Mouse (Mus musculus): ENCODE results near the gene Casc1. TPM values are rescaled to one million over a fixed set of nuclear protein-coding genes. Genes with fewer than 3 reads are reported as not detected.

The Casc1 gene
- polyA plus RNA-seq (2014; fragmentation: Nextera tagmentation; extraction: Ambion mirVana): 0.13 TPM in 2 replicates

GRCm38 (mm10) chr6:145210816-145211338, at the start of gene Casc1, which contains the start of gene Etfrf1:
TSS of gene Casc1 (minus strand) at chr6:145211005.
TSS of gene Etfrf1 (plus strand) at chr6:145211134.
- DNase-seq (ENCODE audit: low spot score): peak; percentile 100
- peak within 1 kb of the TSS; percentile 56 for H3K4me3 ChIP-seq (ENCODE audit: low read depth, low read length)
- H3K4me2 ChIP-seq (ENCODE audit: low read depth, low read length): peak within 1 kb of the TSS; percentile 57
- WGBS: under 1% methylated on average over 36 of the region's 36 CpGs
- peak; percentile 99 for ATAC-seq (replicated peaks; ENCODE audit: insufficient number of reproducible peaks, low FRiP score, low TSS enrichment, low read depth)
- no peaks in the 10 kb centered on the region for H3K4me1 ChIP-seq (ENCODE audit: control insufficient read depth, insufficient read depth, low read length)
- no peaks in the 10 kb centered on the region for H3K27me3 ChIP-seq (ENCODE audit: control insufficient read depth, insufficient read depth, low read length)
- H3K9ac ChIP-seq (replicated peaks; ENCODE audit: low read length): peak within 1 kb of the TSS; percentile 70
- no peaks in the 10 kb centered on the region for H3K9me3 ChIP-seq (replicated peaks; ENCODE audit: control insufficient read depth, low read length)
- H3K36me3 ChIP-seq (replicated peaks; ENCODE audit: control insufficient read depth, insufficient read depth, low read depth, low read length): no peaks in the 10 kb centered on the region
- peak within 1 kb of the TSS; percentile 77; the same call in 1 of the 2 replicates for H3K27ac ChIP-seq (replicated peaks; ENCODE audit: low read depth, low read length)

- ATAC-seq (replicated peaks; ENCODE audit: insufficient number of reproducible peaks, low FRiP score, low TSS enrichment, low read depth) (no peak), DNase-seq (ENCODE audit: low spot score) (no peak)
- H3K27me3 ChIP-seq (ENCODE audit: control insufficient read depth, insufficient read depth, low read length): no peaks in the 10 kb centered on the region
- 32% methylated on average over 2 of the region's 2 CpGs for WGBS
- H3K36me3 ChIP-seq (replicated peaks; ENCODE audit: control insufficient read depth, insufficient read depth, low read depth, low read length): no peaks in the 10 kb centered on the region
- no peak overlapping the region for H3K4me2 ChIP-seq (ENCODE audit: low read depth, low read length)
- no peaks in the 10 kb centered on the region for H3K9me3 ChIP-seq (replicated peaks; ENCODE audit: control insufficient read depth, low read length)
- H3K9ac ChIP-seq (replicated peaks; ENCODE audit: low read length): no peak overlapping the region
- H3K4me1 ChIP-seq (ENCODE audit: control insufficient read depth, insufficient read depth, low read length): no peaks in the 10 kb centered on the region
- H3K4me3 ChIP-seq (ENCODE audit: low read depth, low read length): no peak overlapping the region
- H3K27ac ChIP-seq (replicated peaks; ENCODE audit: low read depth, low read length): no peak overlapping the region
Observed at GRCm38 (mm10) chr6:145256701-145257073, 45.9 kb upstream of the Casc1 start.

GRCm38 (mm10) chr6:145255952-145256700, 45.3 kb upstream of the Casc1 start:
- Histone ChIP-seq H3K4me2 (ENCODE audit: low read depth, low read length) (no peak overlapping the region), H3K9ac (replicated peaks; ENCODE audit: low read length) (no peak overlapping the region), H3K4me3 (ENCODE audit: low read depth, low read length) (no peak overlapping the region), H3K4me1 (ENCODE audit: control insufficient read depth, insufficient read depth, low read length) (no peaks in the 10 kb centered on the region), H3K36me3 (replicated peaks; ENCODE audit: control insufficient read depth, insufficient read depth, low read depth, low read length) (no peaks in the 10 kb centered on the region), H3K27ac (replicated peaks; ENCODE audit: low read depth, low read length) (no peak overlapping the region), H3K9me3 (replicated peaks; ENCODE audit: control insufficient read depth, low read length) (no peaks in the 10 kb centered on the region), H3K27me3 (ENCODE audit: control insufficient read depth, insufficient read depth, low read length) (no peaks in the 10 kb centered on the region)
- no peak for DNase-seq (ENCODE audit: low spot score)
- no peak for ATAC-seq (replicated peaks; ENCODE audit: insufficient number of reproducible peaks, low FRiP score, low TSS enrichment, low read depth)
- 80% methylated on average over 13 of the region's 13 CpGs for WGBS

- Histone ChIP-seq H3K27me3 (ENCODE audit: control insufficient read depth, insufficient read depth, low read length) (no peaks in the 10 kb centered on the region), H3K4me2 (ENCODE audit: low read depth, low read length) (peak overlapping the region; percentile 70), H3K36me3 (replicated peaks; ENCODE audit: control insufficient read depth, insufficient read depth, low read depth, low read length) (no peaks in the 10 kb centered on the region), H3K27ac (replicated peaks; ENCODE audit: low read depth, low read length) (peak overlapping the region; percentile 75; the same call in 1 of the 2 replicates), H3K9ac (replicated peaks; ENCODE audit: low read length) (peak overlapping the region; percentile 94), H3K4me3 (ENCODE audit: low read depth, low read length) (peak overlapping the region; percentile 92), H3K4me1 (ENCODE audit: control insufficient read depth, insufficient read depth, low read length) (peaks cover 3% of the 10 kb centered on the region; the same call in 1 of the 2 replicates), H3K9me3 (replicated peaks; ENCODE audit: control insufficient read depth, low read length) (no peaks in the 10 kb centered on the region)
- DNase-seq (ENCODE audit: low spot score) (no peak), ATAC-seq (replicated peaks; ENCODE audit: insufficient number of reproducible peaks, low FRiP score, low TSS enrichment, low read depth) (no peak; the same call in 1 of the 2 replicates)
- 12% methylated on average over 16 of the region's 16 CpGs for WGBS
Observed at GRCm38 (mm10) chr6:145250820-145251219, 40.0 kb upstream of the Casc1 start.

- WGBS: under 1% methylated on average over 58 of the region's 83 CpGs
- ATAC-seq (replicated peaks; ENCODE audit: insufficient number of reproducible peaks, low FRiP score, low TSS enrichment, low read depth): peak; percentile 95
- Histone ChIP-seq H3K9ac (replicated peaks; ENCODE audit: low read length) (peak within 1 kb of the TSS; percentile 94), H3K4me3 (ENCODE audit: low read depth, low read length) (peak within 1 kb of the TSS; percentile 92), H3K27ac (replicated peaks; ENCODE audit: low read depth, low read length) (peak within 1 kb of the TSS; percentile 75), H3K36me3 (replicated peaks; ENCODE audit: control insufficient read depth, insufficient read depth, low read depth, low read length) (no peaks in the 10 kb centered on the region), H3K4me1 (ENCODE audit: control insufficient read depth, insufficient read depth, low read length) (peaks cover 3% of the 10 kb centered on the region; the same call in 1 of the 2 replicates), H3K4me2 (ENCODE audit: low read depth, low read length) (peak within 1 kb of the TSS; percentile 78), H3K27me3 (ENCODE audit: control insufficient read depth, insufficient read depth, low read length) (no peaks in the 10 kb centered on the region), H3K9me3 (replicated peaks; ENCODE audit: control insufficient read depth, low read length) (no peaks in the 10 kb centered on the region)
- peak; percentile 95 for DNase-seq (ENCODE audit: low spot score)
Observed at GRCm38 (mm10) chr6:145250185-145250791, 39.5 kb upstream of the Casc1 start, which contains the start of gene Kras. TSS of gene Kras (minus strand) at chr6:145250239.

- peaks cover 3% of the 10 kb centered on the region; the same call in 1 of the 2 replicates for H3K4me1 ChIP-seq (ENCODE audit: control insufficient read depth, insufficient read depth, low read length)
- peak overlapping the region; percentile 94 for H3K9ac ChIP-seq (replicated peaks; ENCODE audit: low read length)
- peak overlapping the region; percentile 92 for H3K4me3 ChIP-seq (ENCODE audit: low read depth, low read length)
- DNase-seq (ENCODE audit: low spot score): peak; percentile 58
- peak; percentile 56 for ATAC-seq (replicated peaks; ENCODE audit: insufficient number of reproducible peaks, low FRiP score, low TSS enrichment, low read depth)
- 0% methylated on average over 57 of the region's 124 CpGs for WGBS
- H3K9me3 ChIP-seq (replicated peaks; ENCODE audit: control insufficient read depth, low read length): no peaks in the 10 kb centered on the region
- no peaks in the 10 kb centered on the region for H3K27me3 ChIP-seq (ENCODE audit: control insufficient read depth, insufficient read depth, low read length)
- no peaks in the 10 kb centered on the region for H3K36me3 ChIP-seq (replicated peaks; ENCODE audit: control insufficient read depth, insufficient read depth, low read depth, low read length)
- H3K27ac ChIP-seq (replicated peaks; ENCODE audit: low read depth, low read length): peak overlapping the region; percentile 75
- H3K4me2 ChIP-seq (ENCODE audit: low read depth, low read length): peak overlapping the region; percentile 78
Observed at GRCm38 (mm10) chr6:145249291-145250184, 38.7 kb upstream of the Casc1 start.

GRCm38 (mm10) chr6:145247886-145248285, 37.1 kb upstream of the Casc1 start:
- 68% methylated on average over 3 of the region's 3 CpGs for WGBS
- Histone ChIP-seq H3K9me3 (replicated peaks; ENCODE audit: control insufficient read depth, low read length) (no peaks in the 10 kb centered on the region), H3K4me1 (ENCODE audit: control insufficient read depth, insufficient read depth, low read length) (peaks cover 3% of the 10 kb centered on the region; the same call in 1 of the 2 replicates), H3K36me3 (replicated peaks; ENCODE audit: control insufficient read depth, insufficient read depth, low read depth, low read length) (no peaks in the 10 kb centered on the region), H3K9ac (replicated peaks; ENCODE audit: low read length) (no peak overlapping the region), H3K27ac (replicated peaks; ENCODE audit: low read depth, low read length) (no peak overlapping the region), H3K4me3 (ENCODE audit: low read depth, low read length) (no peak overlapping the region), H3K27me3 (ENCODE audit: control insufficient read depth, insufficient read depth, low read length) (no peaks in the 10 kb centered on the region), H3K4me2 (ENCODE audit: low read depth, low read length) (no peak overlapping the region)
- no peak for ATAC-seq (replicated peaks; ENCODE audit: insufficient number of reproducible peaks, low FRiP score, low TSS enrichment, low read depth)
- no peak for DNase-seq (ENCODE audit: low spot score)
